Mouse (Mus musculus) heart, adult 2 months (tissue): ENCODE results near the gene Pbx1. TPM values are rescaled to one million over a fixed set of nuclear protein-coding genes. Genes with fewer than 3 reads are reported as not detected.
A peak's percentile ranks its signal among the peaks of the same experiment; 100 is the strongest.

Experiments used
- DNase-seq, 2 experiments: peaks; one replicate each; pipeline ENCODE4 v3.0.0; 2021
- H3K27ac ChIP-seq: fragments of 200-600 bp; 2 replicates; pipeline ENCODE4 v1.8.1; 2022
- H3K27me3 ChIP-seq: fragments of 200-500 bp; 2 replicates; pipeline ENCODE4 v1.6.1; 2012; ENCODE audit warnings: mild to moderate bottlenecking, low read length, inconsistent platforms, mixed read lengths; ENCODE audit not compliant: control insufficient read depth, insufficient read depth
- H3K36me3 ChIP-seq: fragments of 200-500 bp; 2 replicates; pipeline ENCODE4 v1.6.1; 2012; ENCODE audit warnings: low read length, inconsistent platforms; ENCODE audit not compliant: control insufficient read depth, insufficient read depth
- H3K4me1 ChIP-seq: fragments of 200-500 bp; 2 replicates; pipeline ENCODE4 v1.6.1; 2011; ENCODE audit warnings: low read length; ENCODE audit not compliant: control insufficient read depth, insufficient read depth
- H3K4me3 ChIP-seq: fragments of 200-600 bp; 2 replicates; pipeline ENCODE4 v1.8.1; 2022
- H3K79me2 ChIP-seq: fragments of 200-500 bp; replicated peaks from 2 replicates; pipeline ENCODE4 v1.6.1; 2012; ENCODE audit warnings: mild to moderate bottlenecking, inconsistent platforms, low read length, moderate library complexity, mixed read lengths; ENCODE audit not compliant: control insufficient read depth, insufficient read depth
- H3K9ac ChIP-seq: fragments of 200-500 bp; 2 replicates; pipeline ENCODE4 v1.6.1; 2012; ENCODE audit warnings: low read depth, mild to moderate bottlenecking, control low read depth, inconsistent platforms, low read length, mixed read lengths
- CTCF ChIP-seq: fragments of 200-600 bp; IDR thresholded peaks from 2 replicates; pipeline ENCODE4 v1.8.1; 2022; ENCODE audit warnings: antibody characterized with exemption, mild to moderate bottlenecking, moderate library complexity
- EP300 ChIP-seq: fragments of 200-500 bp; IDR thresholded peaks from 2 replicates; pipeline ENCODE4 v1.6.1; 2011; ENCODE audit warnings: low read depth, low read length, control low read depth; ENCODE audit not compliant: insufficient read depth
- POLR2A ChIP-seq: fragments of 200-500 bp; IDR thresholded peaks from 2 replicates; pipeline ENCODE4 v1.6.1; 2011; ENCODE audit warnings: mild to moderate bottlenecking, low read depth, low read length, control low read depth; ENCODE audit not compliant: insufficient read depth
- WGBS: fragments of 180-500 bp; shearing (Covaris S2); methylation state at CpG from one replicate; pipeline ENCODE4 v1.1.7; 2018; 5-methylcytosine and 5-hydroxymethylcytosine counted together
- intact Hi-C: fragments of 180-260 bp; cut with DNase I; formaldehyde crosslinking; loops from one replicate; pipeline ENCODE4 v1.15.1; 2025
- polyA plus RNA-seq: library from polyadenylated mRNA; depleted of rRNA; stranded (reverse); fragments of >200 nt; gene quantifications from 2 replicates; pipeline ENCODE4 v1.2.3, GENCODE M21; 2012
- total RNA-seq, 2 experiments: library from RNA; stranded (reverse); gene quantifications; 2 replicates each; pipeline ENCODE4 v1.2.3; 2021

Pbx1 gene
- total and polyA plus RNA-seq, 3 experiments: 33.1 to 54.7 (median 52.8) TPM

DNA sequence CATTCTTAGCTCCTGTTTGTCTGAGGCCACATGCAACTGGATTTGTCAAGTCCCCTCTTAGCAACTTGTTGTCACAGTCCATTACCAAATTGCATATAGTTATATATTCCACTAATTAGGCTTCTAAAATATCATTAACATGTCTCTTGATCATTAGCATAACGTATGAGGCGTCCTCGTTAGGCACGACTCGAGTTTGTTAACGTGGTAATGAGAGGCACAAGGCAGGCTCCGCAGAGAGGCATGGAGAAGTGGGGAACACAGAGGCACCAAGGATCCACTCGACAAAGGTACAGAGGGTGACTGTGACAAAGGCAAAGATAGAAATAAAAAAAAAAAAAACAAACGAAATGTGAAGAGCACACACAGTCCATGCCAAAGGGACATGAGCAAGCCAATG lies 61.1 kb downstream of the Pbx1 start:
- no peak overlapping the region for H3K4me3 ChIP-seq
- H3K9ac ChIP-seq: no peak overlapping the region
- H3K79me2 ChIP-seq: peaks cover 2% of the 10 kb centered on the region; the same call in 1 of the 2 replicates
- H3K36me3 ChIP-seq: no peaks in the 10 kb centered on the region; the same call in none of the 2 replicates
- no peak for DNase-seq
- no peak overlapping the region for H3K27ac ChIP-seq
- TF ChIP-seq EP300: no peak
- TF ChIP-seq POLR2A: no peak
- no peak for TF ChIP-seq CTCF
- H3K4me1 ChIP-seq: peaks cover 2% of the 10 kb centered on the region
- 85% methylated on average over 9 of the region's 9 CpGs for WGBS
- no peaks in the 10 kb centered on the region for H3K27me3 ChIP-seq
- intact Hi-C loops: loop anchor here (10.0 kb wide), 2 partner anchors 524 to 974 kb away; no protein-coding TSS in a partner anchor

DNA sequence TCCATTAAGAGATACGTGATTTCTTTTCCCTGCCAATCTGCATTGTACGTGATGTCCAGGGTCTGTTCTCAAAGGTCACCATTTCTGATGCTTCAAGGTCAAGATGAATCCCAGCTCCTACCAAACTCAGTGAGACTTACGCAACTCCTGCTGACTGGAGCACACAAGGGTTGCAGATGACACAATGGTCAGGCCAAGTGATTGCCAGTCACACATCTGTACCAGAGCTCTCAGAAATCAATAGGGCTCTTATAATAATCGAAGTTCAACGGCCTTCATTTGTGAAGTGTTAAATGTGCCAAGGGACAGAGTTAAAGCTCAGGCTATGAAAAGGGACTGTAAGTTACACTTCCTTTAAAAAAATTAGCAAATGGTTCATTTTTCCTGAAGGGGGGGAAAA lies 65.8 kb downstream of the Pbx1 start:
- H3K9ac ChIP-seq: no peak overlapping the region
- TF ChIP-seq CTCF (no peak), EP300 (no peak), POLR2A (no peak)
- no peaks in the 10 kb centered on the region for H3K27me3 ChIP-seq
- peaks cover 2% of the 10 kb centered on the region; the same call in 1 of the 2 replicates for H3K4me1 ChIP-seq
- no peak for DNase-seq
- H3K27ac ChIP-seq: no peak overlapping the region
- H3K36me3 ChIP-seq: no peaks in the 10 kb centered on the region
- no peaks in the 10 kb centered on the region for H3K79me2 ChIP-seq
- H3K4me3 ChIP-seq: no peak overlapping the region
- WGBS: 95% methylated on average over 5 of the region's 5 CpGs
- intact Hi-C loops: no loop called here

DNA sequence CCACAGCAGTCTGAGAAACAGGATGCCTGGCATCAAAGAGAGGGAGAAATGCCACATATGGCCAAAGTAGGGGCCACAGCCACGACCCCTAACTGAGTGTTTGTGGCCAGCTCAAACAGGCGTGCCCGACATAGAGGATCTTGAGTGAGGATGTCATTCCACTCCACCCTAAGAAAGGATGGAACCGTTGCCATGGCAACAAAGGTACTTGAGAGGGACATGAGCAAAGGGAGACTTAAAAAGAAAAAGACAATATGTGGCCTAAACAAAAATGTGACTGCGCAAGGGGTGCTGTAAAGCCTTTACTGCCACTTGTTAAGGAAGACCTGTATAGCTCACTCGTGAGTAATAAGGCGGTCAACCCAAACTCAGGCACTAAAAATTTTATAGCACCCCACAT lies 67.7 kb downstream of the Pbx1 start:
- no peaks in the 10 kb centered on the region for H3K27me3 ChIP-seq
- no peak overlapping the region for H3K27ac ChIP-seq
- no peak overlapping the region for H3K4me3 ChIP-seq
- TF ChIP-seq EP300 (no peak), POLR2A (no peak), CTCF (no peak)
- 0 out of 2 replicates have a peak, but pooled peaks cover 2% of the 10 kb centered on the region for H3K79me2 ChIP-seq
- DNase-seq: no peak
- H3K4me1 ChIP-seq: peaks cover 3% of the 10 kb centered on the region; the same call in 1 of the 2 replicates
- no peak overlapping the region for H3K9ac ChIP-seq
- 90% methylated on average over 7 of the region's 7 CpGs for WGBS
- intact Hi-C loops: no loop called here
- no peaks in the 10 kb centered on the region for H3K36me3 ChIP-seq

- DNase-seq: no peak
- 94% methylated on average over 11 of the region's 11 CpGs for WGBS
- H3K4me1 ChIP-seq: peaks cover 3% of the 10 kb centered on the region; the same call in 1 of the 2 replicates
- H3K36me3 ChIP-seq: no peaks in the 10 kb centered on the region
- no peak for TF ChIP-seq CTCF
- TF ChIP-seq EP300: no peak
- no peak for TF ChIP-seq POLR2A
- H3K79me2 ChIP-seq: 0 out of 2 replicates have a peak, but pooled peaks cover 2% of the 10 kb centered on the region
- H3K9ac ChIP-seq: no peak overlapping the region
- no peaks in the 10 kb centered on the region for H3K27me3 ChIP-seq
- no peak overlapping the region for H3K4me3 ChIP-seq
- intact Hi-C loops: no loop called here
- H3K27ac ChIP-seq: no peak overlapping the region
Measured at GRCm38 (mm10) chr1:168363053-168363452, 69.0 kb downstream of the Pbx1 start.

DNA sequence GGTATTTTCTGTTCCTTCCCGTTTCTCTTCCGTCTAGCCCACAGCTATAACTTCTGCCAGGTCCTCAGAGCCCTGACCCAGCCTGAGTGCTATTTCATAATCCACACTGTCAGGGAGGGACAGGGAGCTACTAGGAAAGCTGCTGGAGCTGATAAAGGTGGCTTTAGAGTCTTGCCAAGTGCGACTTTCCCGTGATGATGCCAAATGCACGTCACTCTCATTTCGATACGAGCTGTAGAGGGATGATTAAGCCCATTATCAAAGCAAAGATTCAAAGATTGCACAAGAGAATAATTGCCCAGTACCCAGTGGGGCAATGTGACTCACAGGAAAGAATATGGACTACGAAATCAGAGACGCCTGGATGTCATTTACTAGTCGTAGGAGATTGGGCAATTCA lies 69.6 kb downstream of the Pbx1 start:
- no peak overlapping the region for H3K9ac ChIP-seq
- peak; percentile 49 to 69 for DNase-seq
- H3K36me3 ChIP-seq: no peaks in the 10 kb centered on the region
- H3K4me3 ChIP-seq: no peak overlapping the region
- no peak overlapping the region for H3K27ac ChIP-seq
- H3K79me2 ChIP-seq: 0 out of 2 replicates have a peak, but pooled peaks cover 2% of the 10 kb centered on the region
- WGBS: 28% methylated on average over 10 of the region's 10 CpGs
- no peaks in the 10 kb centered on the region for H3K27me3 ChIP-seq
- H3K4me1 ChIP-seq: peaks cover 3% of the 10 kb centered on the region; the same call in 1 of the 2 replicates
- intact Hi-C loops: no loop called here
- TF ChIP-seq CTCF: no peak
- peak; percentile 64; the same call in 1 of the 2 replicates for TF ChIP-seq EP300

DNA sequence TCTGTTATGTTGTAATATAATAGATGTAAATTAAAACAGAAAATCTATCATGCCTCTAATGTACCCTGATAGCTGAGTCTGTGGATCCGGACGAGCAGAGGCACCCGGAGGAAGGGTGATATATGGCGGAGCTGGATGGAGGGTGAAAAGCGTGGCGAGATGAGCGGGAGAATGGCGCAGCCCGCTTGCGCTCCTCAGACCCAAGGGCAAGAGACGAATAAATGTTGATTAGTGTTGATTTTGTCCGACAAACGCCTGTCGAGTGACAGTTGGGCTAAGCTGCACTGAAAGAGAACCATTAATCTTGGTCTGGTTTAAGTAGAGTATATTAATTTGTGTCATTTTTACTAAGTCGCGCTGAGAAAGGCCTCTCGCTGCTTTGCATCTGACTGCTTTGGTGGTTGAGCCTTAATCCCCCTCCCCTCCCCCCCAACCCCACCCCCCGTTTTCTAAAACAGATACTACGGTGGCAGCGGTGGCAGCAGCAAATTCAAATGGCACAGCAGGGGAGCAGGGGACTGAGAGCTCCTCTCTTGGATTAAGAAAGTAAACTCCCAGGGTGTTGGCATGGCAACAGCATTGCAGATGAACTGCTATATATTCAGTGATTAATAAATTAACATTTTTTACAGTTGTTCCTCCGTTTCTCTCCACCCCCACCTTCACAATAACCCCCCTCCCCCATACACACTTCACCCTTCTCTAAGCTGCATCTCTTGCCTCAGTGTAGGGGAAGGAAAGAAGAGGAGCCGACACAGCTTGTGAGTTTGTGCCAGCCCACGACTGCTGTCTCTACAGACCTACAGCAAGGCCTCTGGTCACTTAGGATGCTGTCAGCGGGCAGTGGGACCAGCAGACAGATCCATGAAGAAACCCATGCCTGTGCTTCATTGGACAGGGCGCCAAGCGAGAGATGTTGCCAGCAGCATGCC lies 74.1 kb downstream of the Pbx1 start:
- no peak for DNase-seq
- H3K36me3 ChIP-seq: no peaks in the 10 kb centered on the region
- no peaks in the 10 kb centered on the region for H3K27me3 ChIP-seq
- H3K79me2 ChIP-seq: 0 out of 2 replicates have a peak, but pooled peaks cover 3% of the 10 kb centered on the region
- WGBS: 71% methylated on average over 26 of the region's 26 CpGs
- no peak overlapping the region for H3K9ac ChIP-seq
- intact Hi-C loops: no loop called here
- no peak overlapping the region for H3K27ac ChIP-seq
- no peak for TF ChIP-seq CTCF
- TF ChIP-seq POLR2A: no peak
- TF ChIP-seq EP300: no peak
- no peak overlapping the region for H3K4me3 ChIP-seq
- peaks cover 3% of the 10 kb centered on the region for H3K4me1 ChIP-seq
